Mouse (Mus musculus): Measurements from ENCODE around the gene Gbf1.

Gene Gbf1

GRCm38 (mm10) chr19:46224882-46225281 lies 72.6 kb downstream of the Gbf1 start:
- DNase-seq = no peak

DNA sequence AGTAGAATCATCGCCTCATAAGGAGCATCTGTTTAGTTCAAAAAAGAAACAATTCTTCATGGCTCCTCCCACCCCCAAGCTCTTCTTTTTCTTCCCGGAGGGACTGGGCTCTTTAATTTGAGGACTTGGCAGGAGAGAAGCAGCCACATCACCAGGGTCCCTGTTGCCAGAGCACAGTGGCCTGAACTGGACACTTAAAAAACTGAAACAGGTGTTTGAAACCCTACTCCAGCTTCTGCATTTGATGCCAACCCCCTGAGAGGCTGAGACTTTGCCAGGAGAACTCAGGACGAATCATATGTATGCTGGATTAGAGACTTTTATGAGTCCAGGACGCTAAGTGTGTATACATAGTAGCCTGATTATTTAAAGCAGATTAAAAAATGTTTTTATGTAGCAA lies 73.2 kb downstream of the Gbf1 start:
- DNase-seq = no peak

GRCm38 (mm10) chr19:46226295-46226694 lies 74.0 kb downstream of the Gbf1 start:
- DNase-seq = no peak

DNA sequence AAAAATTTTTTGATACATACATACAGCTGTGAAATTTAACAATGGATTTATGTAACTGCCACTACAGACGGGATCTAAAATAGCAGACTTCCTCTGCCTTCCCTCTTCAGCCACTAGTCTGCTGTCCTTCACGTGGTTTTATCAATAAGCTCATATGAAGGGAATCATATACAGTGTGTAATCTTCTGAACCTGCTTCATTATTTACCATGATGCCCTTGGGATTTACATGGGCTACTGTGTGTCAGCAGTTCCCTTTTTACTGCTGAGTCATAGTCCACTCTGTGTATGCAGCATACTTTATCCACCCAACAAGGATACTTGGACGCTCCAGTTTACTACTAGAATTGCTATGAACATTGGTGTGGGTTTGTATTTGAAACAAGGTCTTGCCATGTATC lies 75.0 kb downstream of the Gbf1 start:
- DNase-seq = no peak

- DNase-seq = no peak
These were observed 82.1 kb downstream of the Gbf1 start for GRCm38 (mm10) chr19:46234450-46234849.

DNA sequence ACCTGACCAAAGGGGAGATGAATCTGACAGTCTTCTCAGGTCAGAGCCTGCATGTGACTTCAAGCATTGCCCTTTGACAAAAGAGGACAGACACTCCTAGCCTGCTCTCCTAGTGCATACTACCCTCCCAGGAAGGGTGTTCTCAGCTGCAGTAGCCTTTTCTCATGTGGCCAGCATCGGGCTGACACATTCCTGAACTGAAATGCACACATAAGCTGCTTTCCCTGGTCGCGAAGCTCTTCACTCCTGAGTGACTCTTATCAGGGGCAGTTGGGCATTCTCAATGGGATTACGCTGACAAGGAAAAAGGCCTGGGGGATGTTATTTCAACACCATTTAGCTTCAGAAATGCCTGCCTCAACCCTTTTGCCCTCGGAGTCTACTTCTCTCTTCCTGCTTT lies 84.3 kb downstream of the Gbf1 start:
- no peak for DNase-seq

GRCm38 (mm10) chr19:46240246-46240645 lies 87.9 kb downstream of the Gbf1 start:
- DNase-seq = no peak

GRCm38 (mm10) chr19:46242416-46242815 lies 90.1 kb downstream of the Gbf1 start:
- DNase-seq = no peak

- DNase-seq = no peak
These were observed 92.3 kb downstream of the Gbf1 start for GRCm38 (mm10) chr19:46244628-46245027.

DNA sequence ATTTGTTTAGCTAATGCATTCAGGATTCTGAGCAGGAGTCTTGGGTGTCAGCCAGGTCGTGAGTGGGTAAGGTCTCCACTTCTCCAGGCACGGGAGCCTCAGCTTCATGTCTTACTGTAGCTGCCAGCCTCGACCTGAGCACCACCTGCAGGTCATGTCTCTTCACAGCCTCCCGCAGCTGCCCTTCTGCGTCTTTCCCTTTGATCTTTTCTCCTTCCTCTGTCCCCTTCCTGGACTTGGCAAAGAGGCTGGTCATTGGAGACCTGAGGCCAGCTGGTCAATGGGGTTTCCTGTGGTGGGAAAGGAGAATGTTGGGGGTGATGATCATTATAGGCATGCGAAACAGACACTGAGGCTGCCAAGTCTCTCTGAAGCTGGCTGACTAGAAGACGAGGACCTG lies 96.7 kb downstream of the Gbf1 start:
- DNase-seq = peak; percentile 34

DNA sequence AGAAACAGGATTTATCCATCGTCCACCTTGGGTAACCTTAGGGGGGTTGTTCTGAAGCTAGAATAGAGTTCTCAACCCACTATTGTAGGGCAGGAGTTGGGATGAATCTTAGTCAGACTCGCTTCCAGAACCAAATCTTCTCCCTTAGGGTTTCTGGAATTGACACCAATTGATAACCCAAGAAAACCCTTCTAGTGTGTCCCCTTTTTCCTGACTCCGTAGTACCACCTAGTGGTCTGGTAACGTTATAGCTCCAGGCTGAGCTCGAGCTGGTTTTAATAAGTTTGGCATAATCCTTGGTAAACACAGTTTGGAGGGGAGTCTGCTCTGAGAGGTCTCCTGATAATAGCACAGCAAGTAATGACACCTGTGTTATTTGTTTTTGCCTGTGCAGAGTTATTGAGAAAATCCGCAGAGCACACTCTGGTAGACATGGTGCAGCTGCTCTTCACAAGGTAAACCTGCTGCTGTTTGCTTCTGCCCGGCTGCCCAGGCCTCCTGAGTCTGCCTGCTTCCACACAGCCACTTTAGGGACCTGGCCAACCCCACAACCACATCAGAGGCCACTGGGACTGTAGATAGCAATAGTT lies 101.9 kb downstream of the Gbf1 start:
- peak; percentile 17 for DNase-seq

DNA sequence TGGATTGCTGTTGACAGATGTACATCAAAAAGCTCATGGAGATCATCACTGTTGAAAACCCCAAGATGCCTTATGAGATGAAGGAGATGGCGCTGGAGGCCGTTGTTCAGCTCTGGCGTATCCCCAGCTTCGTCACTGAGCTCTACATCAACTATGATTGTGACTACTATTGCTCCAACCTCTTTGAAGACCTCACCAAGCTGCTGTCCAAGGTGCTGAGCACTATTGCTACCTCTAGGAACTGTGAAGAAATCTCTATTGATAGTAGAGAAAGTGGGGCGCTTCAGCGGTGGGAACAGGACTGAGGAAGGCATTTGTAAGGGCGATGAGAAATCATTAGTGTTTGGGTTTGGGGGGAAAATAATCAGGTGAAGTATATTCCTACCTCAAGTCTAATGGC lies 112.5 kb downstream of the Gbf1 start:
- DNase-seq = no peak

DNA sequence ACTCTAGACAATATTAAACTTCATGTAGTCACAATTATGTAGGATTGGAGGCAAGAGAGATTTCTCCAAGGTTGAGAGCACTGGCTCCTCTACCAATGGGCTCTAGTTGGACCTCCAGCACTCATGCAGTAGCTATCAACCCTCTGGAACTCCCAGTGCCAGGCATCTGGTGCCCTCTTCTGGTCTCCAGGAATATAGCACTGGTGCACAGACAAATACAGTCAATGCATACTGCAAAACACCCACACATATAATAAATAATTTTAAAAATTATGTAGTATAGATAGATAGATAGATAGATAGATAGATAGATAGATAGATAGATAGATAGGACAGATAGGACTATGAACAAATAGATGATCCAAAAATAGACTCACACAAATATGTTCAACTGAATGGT lies 123.0 kb downstream of the Gbf1 start:
- no peak for DNase-seq

DNA sequence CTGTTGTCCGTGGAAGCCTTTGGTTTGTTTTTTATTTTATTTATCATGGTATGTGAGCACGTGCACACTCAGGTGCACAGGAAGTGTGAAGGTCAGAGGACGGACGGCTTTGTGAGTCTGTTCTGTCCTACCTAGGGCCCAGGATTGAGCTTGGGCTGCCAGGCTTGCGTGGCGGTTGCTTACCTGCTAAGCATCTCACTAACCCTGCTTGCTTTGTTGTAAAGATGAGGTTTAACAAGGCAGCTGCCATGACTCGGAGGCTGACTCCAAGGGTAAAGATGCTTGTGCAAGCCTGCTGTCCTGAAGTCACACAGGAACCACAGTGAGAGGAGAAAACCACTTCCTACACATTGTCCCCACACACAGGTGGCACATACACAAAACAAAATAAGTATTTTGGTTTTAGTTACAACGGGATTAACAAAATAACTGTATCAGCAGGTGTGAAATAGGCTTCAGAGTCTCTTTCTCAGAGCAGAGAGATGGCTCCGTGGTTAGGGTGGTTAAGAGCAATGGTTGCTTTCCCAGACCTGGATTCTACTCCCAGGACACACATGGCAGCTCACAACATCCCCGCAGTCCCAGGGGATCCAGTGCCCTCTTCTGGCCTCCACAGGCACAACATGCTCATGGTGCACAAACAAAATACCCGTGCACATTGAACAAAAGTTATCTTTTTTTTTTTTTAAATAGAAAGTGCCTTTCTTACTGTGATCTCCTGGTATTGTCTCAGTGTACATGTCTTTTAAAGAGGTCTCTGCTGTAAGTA lies 130.0 kb downstream of the Gbf1 start:
- DNase-seq = no peak

DNA sequence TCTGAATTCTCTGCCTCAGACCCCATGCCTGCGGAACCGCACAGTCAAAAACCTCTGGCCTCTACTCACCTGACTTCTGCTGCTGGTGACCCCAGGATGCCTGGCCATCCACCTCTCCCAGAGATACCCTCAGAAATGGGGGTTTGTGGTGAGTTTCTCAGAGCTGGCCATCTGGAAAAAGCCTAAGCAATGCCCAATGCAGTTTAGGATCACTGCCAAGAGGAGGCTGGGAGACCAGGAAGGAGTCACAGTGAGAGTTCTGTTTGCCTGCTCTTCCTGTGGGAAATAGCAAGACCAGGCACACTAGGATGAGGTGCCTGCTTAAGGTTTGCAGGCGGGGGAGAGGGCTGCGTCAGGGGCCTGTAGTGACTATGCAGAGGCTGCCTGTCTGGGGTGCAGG lies 132.4 kb downstream of the Gbf1 start:
- no peak for DNase-seq

DNA sequence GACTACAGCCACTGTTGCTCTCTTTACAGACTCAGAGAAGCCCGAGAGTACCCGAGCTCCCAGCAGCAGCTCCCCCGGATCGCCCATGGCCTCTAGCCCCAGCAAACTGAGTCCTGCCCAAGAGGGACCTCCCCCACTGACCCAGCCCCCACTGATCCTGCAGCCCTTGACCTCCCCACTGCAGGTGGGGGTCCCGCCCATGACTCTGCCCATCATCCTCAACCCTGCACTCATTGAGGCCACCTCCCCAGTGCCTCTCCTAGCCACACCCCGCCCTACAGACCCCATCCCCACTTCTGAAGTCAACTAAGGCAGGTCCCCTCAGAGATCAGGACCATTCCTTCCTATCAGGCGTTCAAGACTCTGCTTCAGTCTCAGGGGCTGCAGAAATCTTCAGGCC lies 133.3 kb downstream of the Gbf1 start:
- DNase-seq = no peak

DNA sequence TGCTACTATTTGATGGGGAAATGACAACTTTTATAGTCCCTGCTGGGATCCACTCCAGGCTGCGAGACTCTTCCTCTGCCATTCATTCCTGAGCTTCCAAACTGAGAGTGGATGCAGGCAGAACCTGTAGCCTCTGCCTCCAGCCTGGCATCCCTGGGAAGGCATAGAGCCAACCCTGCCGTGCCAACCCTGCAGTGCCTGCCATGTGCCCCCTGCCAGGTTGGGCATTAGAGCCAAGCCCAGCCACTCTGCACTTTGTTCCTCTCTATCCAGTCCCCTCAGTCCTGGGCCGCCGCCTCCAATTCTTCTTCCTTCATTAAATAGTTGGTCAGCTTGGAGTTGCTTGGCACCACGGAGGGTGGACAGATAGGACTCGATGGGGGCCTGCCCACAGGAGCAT lies 133.7 kb downstream of the Gbf1 start:
- peak; percentile 86 for DNase-seq

GRCm38 (mm10) chr19:46286926-46287325 lies 134.6 kb downstream of the Gbf1 start:
- DNase-seq = no peak

GRCm38 (mm10) chr19:46287566-46287965 lies 135.3 kb downstream of the Gbf1 start:
- DNase-seq = no peak

GRCm38 (mm10) chr19:46290535-46291105 lies 138.3 kb downstream of the Gbf1 start:
- no peak for DNase-seq

- DNase-seq = no peak
These were observed 144.6 kb downstream of the Gbf1 start for GRCm38 (mm10) chr19:46296938-46297337.

GRCm38 (mm10) chr19:46300294-46301045 lies 148.2 kb downstream of the Gbf1 start:
- DNase-seq = no peak

GRCm38 (mm10) chr19:46302551-46302950 lies 150.2 kb downstream of the Gbf1 start:
- DNase-seq = no peak

Data from cerebellum, adult 11 months (tissue).